15 mouse cellular contexts compared by ENCODE assay signal in genomic region chr8:35143018-35143656, GRCm38 (mm10).
DNase-seq lines count a peak whose midpoint lies in the region; ATAC-seq and TF ChIP-seq lines count a peak whose summit lies in the region.
"Had no signal": no experiment of that assay in that cellular context is flagged by ENCODE, and none has a peak within 500 bp of the region (broad histone marks: within the 10 kb centered on the region; RNA-seq: fewer than 3 reads in every experiment).

No protein-coding gene starts in this region.

- 36% methylated on average over 8 of the region's 8 CpGs for WGBS in kidney, embryonic 15.5 days
- 16% methylated on average over 8 of the region's 8 CpGs for WGBS in heart, embryonic 13.5 days
- 29% methylated on average over 8 of the region's 8 CpGs for WGBS in midbrain, embryonic 14.5 days

- H3K36me3 ChIP-seq in kidney, embryonic 15.5 days: no peaks in the 10 kb centered on the region
- H3K36me3 ChIP-seq in heart, embryonic 13.5 days: no peaks in the 10 kb centered on the region
- no peaks in the 10 kb centered on the region for H3K36me3 ChIP-seq in midbrain, embryonic 14.5 days (ENCODE audit: control insufficient read depth, insufficient read depth, low read length)
- H3K36me3 ChIP-seq: intestine, embryonic 15.5 days; liver, embryonic 12.5 days; neural tube, embryonic 15.5 days had no signal

- H3K4me1 ChIP-seq in kidney, embryonic 15.5 days: peaks cover 21% of the 10 kb centered on the region
- peaks cover 29% of the 10 kb centered on the region for H3K4me1 ChIP-seq in heart, embryonic 13.5 days
- H3K4me1 ChIP-seq in midbrain, embryonic 14.5 days (ENCODE audit: control insufficient read depth, insufficient read depth, low read length): 0 out of 2 replicates have a peak, but pooled peaks cover 4% of the 10 kb centered on the region
- H3K4me1 ChIP-seq: intestine, embryonic 15.5 days; liver, embryonic 12.5 days; neural tube, embryonic 15.5 days had no signal

- ATAC-seq in kidney, embryonic 15.5 days (replicated peaks; ENCODE audit: low FRiP score): no peak
- ATAC-seq in heart, embryonic 13.5 days (ENCODE audit: extremely low read depth, insufficient number of reproducible peaks, low FRiP score, low TSS enrichment): no peak; the same call in 1 of the 2 replicates
- ATAC-seq in midbrain, embryonic 14.5 days (ENCODE audit: low FRiP score, low TSS enrichment): no peak; the same call in 1 of the 2 replicates
- ATAC-seq: intestine, embryonic 15.5 days; liver, embryonic 12.5 days; Patski had no signal

- H3K4me2 ChIP-seq in kidney, embryonic 15.5 days: no peak overlapping the region
- H3K4me2 ChIP-seq in heart, embryonic 13.5 days: peak overlapping the region; percentile 54
- H3K4me2 ChIP-seq in midbrain, embryonic 14.5 days (ENCODE audit: low read length): no peak overlapping the region
- H3K4me2 ChIP-seq: intestine, embryonic 15.5 days; liver, embryonic 12.5 days; neural tube, embryonic 15.5 days had no signal

- TF ChIP-seq POLR2A in brain, embryonic 14.5 days (IDR thresholded peaks at IDR 0.05; ENCODE audit: borderline replicate concordance, extremely low read depth, insufficient read depth, insufficient read length, poor library complexity, severe bottlenecking): no peak

- H3K9ac ChIP-seq in kidney, embryonic 15.5 days: no peak overlapping the region
- peak overlapping the region; percentile 56 for H3K9ac ChIP-seq in heart, embryonic 13.5 days
- H3K9ac ChIP-seq in midbrain, embryonic 14.5 days (replicated peaks; ENCODE audit: low read length): no peak overlapping the region
- H3K9ac ChIP-seq: intestine, embryonic 15.5 days; liver, embryonic 12.5 days; neural tube, embryonic 15.5 days had no signal

- TF ChIP-seq CTCF in brain, embryonic 14.5 days (IDR thresholded peaks at IDR 0.05; ENCODE audit: borderline replicate concordance, extremely low read depth, insufficient read depth, insufficient read length): no peak

- H3K27ac ChIP-seq in kidney, embryonic 15.5 days: peak overlapping the region; percentile 41; the same call in 1 of the 2 replicates
- peak overlapping the region; percentile 78 for H3K27ac ChIP-seq in heart, embryonic 13.5 days (replicated peaks)
- no peak overlapping the region; the same call in 1 of the 2 replicates for H3K27ac ChIP-seq in midbrain, embryonic 14.5 days (replicated peaks; ENCODE audit: low read depth, low read length)
- H3K27ac ChIP-seq: intestine, embryonic 15.5 days; liver, embryonic 12.5 days; neural tube, embryonic 15.5 days had no signal

- no peak for DNase-seq in kidney, postnatal 14 days
- peak; percentile 55 for DNase-seq in brain, embryonic 14.5 days (ENCODE audit: low read depth)
- peak; percentile 62 for DNase-seq in midbrain, embryonic 14.5 days
- no peak for DNase-seq in liver
- no peak for DNase-seq in cerebellum, postnatal 25 days
- DNase-seq: cerebellum, adult 8-10 months; lung, postnatal 14 days; right cerebral cortex, postnatal 25 days; thymus, postnatal 14 days had no signal

- no peaks in the 10 kb centered on the region for H3K27me3 ChIP-seq in kidney, embryonic 15.5 days
- no peaks in the 10 kb centered on the region for H3K27me3 ChIP-seq in heart, embryonic 13.5 days (replicated peaks)
- H3K27me3 ChIP-seq in midbrain, embryonic 14.5 days (ENCODE audit: control insufficient read depth, insufficient read depth, low read length): no peaks in the 10 kb centered on the region
- H3K27me3 ChIP-seq: intestine, embryonic 15.5 days; liver, embryonic 12.5 days; neural tube, embryonic 15.5 days had no signal

- H3K9me3 ChIP-seq in kidney, embryonic 15.5 days (replicated peaks): no peaks in the 10 kb centered on the region
- H3K9me3 ChIP-seq in heart, embryonic 13.5 days: no peaks in the 10 kb centered on the region
- H3K9me3 ChIP-seq in midbrain, embryonic 14.5 days (ENCODE audit: control insufficient read depth, low read length): no peaks in the 10 kb centered on the region
- H3K9me3 ChIP-seq: intestine, embryonic 15.5 days; liver, embryonic 12.5 days; neural tube, embryonic 15.5 days had no signal

- no peak overlapping the region for H3K4me3 ChIP-seq in kidney, embryonic 15.5 days (replicated peaks)
- 0 out of 2 replicates have a peak overlapping the region, but pooled peaks have one; percentile 6 for H3K4me3 ChIP-seq in heart, embryonic 13.5 days
- H3K4me3 ChIP-seq in midbrain, embryonic 14.5 days (replicated peaks; ENCODE audit: low read depth, low read length): no peak overlapping the region
- H3K4me3 ChIP-seq: intestine, embryonic 15.5 days; liver, embryonic 12.5 days; neural tube, embryonic 15.5 days had no signal

Comparison
In these comparisons a context has a peak if more than half of its experiments do, and no peak if none do; other contexts are left out.
1. DNase-seq: peak in brain, embryonic 14.5 days (single experiment) and midbrain, embryonic 14.5 days (single experiment); none in kidney, postnatal 14 days (single experiment), liver (single experiment) and cerebellum, postnatal 25 days (0 of 2).